Mouse (Mus musculus) erythroblast, embryonic 14.5 days (primary cell): Measurements from ENCODE around the gene Gimap3.

Experiments
- GATA1 ChIP-seq: IDR thresholded peaks from 2 replicates; pipeline ENCODE4 v1.6.1; 2012; ENCODE audit warnings: low read length, inconsistent platforms, mixed read lengths
- TAL1 ChIP-seq: IDR thresholded peaks from 3 replicates; pipeline ENCODE4 v1.6.1; 2012; ENCODE audit warnings: low read length, inconsistent platforms, mixed read lengths

- TF ChIP-seq GATA1 (no peak), TAL1 (no peak)
Measured at GRCm38 (mm10) chr6:48737688-48738087, 33.0 kb downstream of the Gimap3 start.
